Mouse (Mus musculus): ENCODE data around the gene Slco2a1. TPM values are rescaled to one million over a fixed set of nuclear protein-coding genes. Genes with fewer than 3 reads are reported as not detected.

Slco2a1 gene
- polyA plus RNA-seq, 1 experiment from 2014 or later, result 3.3 TPM

DNA sequence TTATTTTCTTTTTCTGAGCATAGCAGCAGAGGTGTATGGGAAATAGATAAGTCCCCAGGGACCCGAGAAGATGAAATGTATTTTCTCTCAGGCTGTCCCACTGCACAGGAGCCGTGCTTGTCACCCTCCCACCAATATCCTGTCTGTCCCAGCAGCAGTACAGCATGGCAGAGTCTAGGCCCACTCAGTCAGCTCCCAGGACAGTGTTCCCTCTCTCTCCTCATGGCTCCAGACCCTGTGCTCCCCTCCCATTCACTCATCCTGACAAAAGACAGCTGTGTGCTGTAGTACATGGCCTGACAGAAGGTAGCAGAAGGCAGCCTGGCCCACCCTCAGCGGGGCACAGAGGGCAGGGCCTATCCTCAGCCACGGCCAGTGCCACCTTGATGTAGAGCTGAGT, 155.4 kb downstream of the Slco2a1 start:
- 48% methylated on average over 4 of the region's 4 CpGs for WGBS
- H3K4me1 ChIP-seq (replicated peaks), result peaks cover 64% of the 10 kb centered on the region

DNA sequence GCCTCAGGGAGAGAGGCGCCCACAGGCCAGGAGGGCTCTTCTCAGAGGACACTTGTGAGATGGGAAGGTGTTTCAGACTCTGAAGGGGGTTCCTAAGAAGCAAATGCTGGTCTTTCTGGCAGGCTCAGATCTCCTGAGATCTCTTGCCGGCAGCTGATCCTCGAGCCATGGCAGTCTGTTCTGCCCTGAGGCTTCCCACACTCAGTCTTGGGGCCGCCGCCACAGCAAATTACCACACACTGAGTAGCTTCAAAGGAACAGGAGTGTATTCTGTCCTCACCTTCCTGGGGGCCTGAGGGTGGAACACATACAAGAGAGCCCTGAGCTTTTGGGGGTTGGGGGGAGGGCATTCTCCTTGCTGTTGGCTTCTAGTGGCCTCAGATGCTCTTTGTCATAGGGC, 156.8 kb downstream of the Slco2a1 start:
- Histone ChIP-seq H3K27me3 (no peaks in the 10 kb centered on the region), H3K4me2 (no peak overlapping the region), H3K4me3 (no peak overlapping the region), H3K9ac (no peak overlapping the region), H3K36me3 (peaks cover 21% of the 10 kb centered on the region), H3K9me3 (no peaks in the 10 kb centered on the region), H3K27ac (replicated peaks) (peak overlapping the region; percentile 69), H3K4me1 (replicated peaks) (peaks cover 55% of the 10 kb centered on the region)
- whole genome bisulfite sequencing, result 42% methylated on average over 5 of the region's 5 CpGs
- ATAC-seq (ENCODE audit: low FRiP score, low read depth), result no peak

More for the DNA sequence above, 155.4 kb downstream of the Slco2a1 start:
- no peaks in the 10 kb centered on the region for H3K9me3 ChIP-seq
- no peak overlapping the region for H3K9ac ChIP-seq
- H3K27me3 ChIP-seq, result no peaks in the 10 kb centered on the region
- H3K36me3 ChIP-seq, result peaks cover 21% of the 10 kb centered on the region
- 0 out of 2 replicates have a peak overlapping the region, but pooled peaks have one; percentile 17 for H3K27ac ChIP-seq (replicated peaks)
- ATAC-seq (ENCODE audit: low FRiP score, low read depth), result peak; percentile 7; the same call in 1 of the 2 replicates
- no peak overlapping the region for H3K4me2 ChIP-seq
- H3K4me3 ChIP-seq, result no peak overlapping the region

Other genes with a start within 250 kb of the Slco2a1 start
- 13.7 and 14.4 TPM in 2 replicates for gene Ryk, start 153.8 kb upstream of the Slco2a1 start, polyA plus RNA-seq (2015; fragmentation: Nextera tagmentation; extraction: Ambion mirVana)
- gene Rab6b, start 123.1 kb downstream of the Slco2a1 start, polyA plus RNA-seq (2015; fragmentation: Nextera tagmentation; extraction: Ambion mirVana), result 111 and 126 TPM in 2 replicates
- 57.5 and 61.2 TPM in 2 replicates for gene Srprb, start 213.4 kb downstream of the Slco2a1 start, polyA plus RNA-seq (2015; fragmentation: Nextera tagmentation; extraction: Ambion mirVana)
- 0.14 TPM in 1 of 2 replicates, not detected in the other for gene Gm20425, start 241.6 kb downstream of the Slco2a1 start, polyA plus RNA-seq (2015; fragmentation: Nextera tagmentation; extraction: Ambion mirVana)
- 40.4 and 41.3 TPM in 2 replicates for gene Trf, start 241.7 kb downstream of the Slco2a1 start, polyA plus RNA-seq (2015; fragmentation: Nextera tagmentation; extraction: Ambion mirVana)

Measured in hindbrain, embryonic 15.5 days (tissue).